Mouse (Mus musculus): ENCODE data around the gene Desi2. TPM values are rescaled to one million over a fixed set of nuclear protein-coding genes. Genes with fewer than 3 reads are reported as not detected.
"Not testable (repeated sequence)": the region's sequence is repeated elsewhere in the genome, so short reads cannot be mapped to it uniquely, and the experiment has no call there.

Desi2 gene
- polyA plus RNA-seq, 1 experiment from 2014 or later, result 17.8 TPM

DNA sequence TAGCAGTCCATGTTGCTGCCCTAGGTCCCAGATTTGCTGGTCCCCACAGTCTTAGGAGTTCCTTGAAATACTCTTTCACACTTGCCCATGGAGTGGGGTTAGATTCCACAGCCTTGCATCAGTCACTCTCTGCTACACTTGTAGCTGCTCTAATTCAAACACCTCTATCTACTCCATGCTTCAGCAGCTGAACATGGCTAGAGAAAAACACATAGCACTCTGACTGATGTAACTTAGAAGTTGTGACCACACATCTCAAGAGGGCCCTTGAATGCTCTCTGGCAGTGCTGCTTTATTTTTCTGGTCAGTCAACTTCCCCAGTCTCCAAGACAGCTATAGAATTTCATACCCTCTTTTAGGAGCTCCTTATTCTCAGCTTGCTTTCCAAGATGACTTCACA, 22.7 kb downstream of the Desi2 start:
- H3K4me3 ChIP-seq (ENCODE audit: low read depth, low read length), result no peak overlapping the region
- H3K4me1 ChIP-seq (ENCODE audit: control insufficient read depth, insufficient read depth, low read length), result no peaks in the 10 kb centered on the region
- no peaks in the 10 kb centered on the region for H3K9me3 ChIP-seq (ENCODE audit: control insufficient read depth, low read length)
- no peak overlapping the region for H3K4me2 ChIP-seq
- DNase-seq (ENCODE audit: low spot score, missing footprints), result no peak
- H3K36me3 ChIP-seq (ENCODE audit: control insufficient read depth, insufficient read depth, low read length), result no peaks in the 10 kb centered on the region
- H3K9ac ChIP-seq (ENCODE audit: low read length), result no peak overlapping the region
- no peak for ATAC-seq (ENCODE audit: low FRiP score)
- no peaks in the 10 kb centered on the region for H3K27me3 ChIP-seq (ENCODE audit: control insufficient read depth, insufficient read depth, low read length)
- no peak overlapping the region for H3K27ac ChIP-seq (ENCODE audit: low read depth, low read length)

DNA sequence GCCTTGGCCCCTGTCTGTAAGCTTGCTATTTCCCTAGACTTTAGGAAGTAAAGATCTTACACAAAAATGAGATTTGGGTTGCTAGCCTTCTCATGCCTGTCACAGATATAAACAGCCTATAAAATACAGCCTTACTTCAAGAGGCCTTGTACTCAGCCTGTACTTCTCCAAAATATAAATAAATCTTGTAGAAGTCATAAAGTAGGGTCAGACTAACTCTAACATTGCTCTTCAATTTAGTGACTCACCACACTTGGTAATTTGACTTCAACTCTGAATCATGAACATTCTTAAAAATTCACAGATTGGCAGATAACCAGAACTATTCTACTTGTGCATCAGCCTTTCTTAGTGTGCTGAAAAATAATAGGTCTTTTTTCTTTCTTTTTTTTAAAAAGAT, 29.9 kb downstream of the Desi2 start:
- DNase-seq (ENCODE audit: low spot score, missing footprints) (no peak), ATAC-seq (ENCODE audit: low FRiP score) (no peak)
- H3K27ac ChIP-seq (ENCODE audit: low read depth, low read length), result no peak overlapping the region
- no peak overlapping the region for H3K9ac ChIP-seq (ENCODE audit: low read length)
- no peak overlapping the region for H3K4me2 ChIP-seq
- H3K27me3 ChIP-seq (ENCODE audit: control insufficient read depth, insufficient read depth, low read length), result no peaks in the 10 kb centered on the region
- no peaks in the 10 kb centered on the region for H3K36me3 ChIP-seq (ENCODE audit: control insufficient read depth, insufficient read depth, low read length)
- H3K4me1 ChIP-seq (ENCODE audit: control insufficient read depth, insufficient read depth, low read length), result no peaks in the 10 kb centered on the region
- H3K4me3 ChIP-seq (ENCODE audit: low read depth, low read length), result no peak overlapping the region
- no peaks in the 10 kb centered on the region for H3K9me3 ChIP-seq (ENCODE audit: control insufficient read depth, low read length)

- Histone ChIP-seq H3K4me3 (ENCODE audit: low read depth, low read length) (no peak overlapping the region), H3K36me3 (ENCODE audit: control insufficient read depth, insufficient read depth, low read length) (no peaks in the 10 kb centered on the region), H3K4me2 (no peak overlapping the region), H3K27me3 (ENCODE audit: control insufficient read depth, insufficient read depth, low read length) (no peaks in the 10 kb centered on the region), H3K4me1 (ENCODE audit: control insufficient read depth, insufficient read depth, low read length) (no peaks in the 10 kb centered on the region), H3K9ac (ENCODE audit: low read length) (no peak overlapping the region), H3K9me3 (ENCODE audit: control insufficient read depth, low read length) (no peaks in the 10 kb centered on the region), H3K27ac (ENCODE audit: low read depth, low read length) (no peak overlapping the region)
- ATAC-seq (ENCODE audit: low FRiP score) (no peak), DNase-seq (ENCODE audit: low spot score, missing footprints) (no peak)
Observed at GRCm38 (mm10) chr1:178218305-178218704, 31.1 kb downstream of the Desi2 start.

DNA sequence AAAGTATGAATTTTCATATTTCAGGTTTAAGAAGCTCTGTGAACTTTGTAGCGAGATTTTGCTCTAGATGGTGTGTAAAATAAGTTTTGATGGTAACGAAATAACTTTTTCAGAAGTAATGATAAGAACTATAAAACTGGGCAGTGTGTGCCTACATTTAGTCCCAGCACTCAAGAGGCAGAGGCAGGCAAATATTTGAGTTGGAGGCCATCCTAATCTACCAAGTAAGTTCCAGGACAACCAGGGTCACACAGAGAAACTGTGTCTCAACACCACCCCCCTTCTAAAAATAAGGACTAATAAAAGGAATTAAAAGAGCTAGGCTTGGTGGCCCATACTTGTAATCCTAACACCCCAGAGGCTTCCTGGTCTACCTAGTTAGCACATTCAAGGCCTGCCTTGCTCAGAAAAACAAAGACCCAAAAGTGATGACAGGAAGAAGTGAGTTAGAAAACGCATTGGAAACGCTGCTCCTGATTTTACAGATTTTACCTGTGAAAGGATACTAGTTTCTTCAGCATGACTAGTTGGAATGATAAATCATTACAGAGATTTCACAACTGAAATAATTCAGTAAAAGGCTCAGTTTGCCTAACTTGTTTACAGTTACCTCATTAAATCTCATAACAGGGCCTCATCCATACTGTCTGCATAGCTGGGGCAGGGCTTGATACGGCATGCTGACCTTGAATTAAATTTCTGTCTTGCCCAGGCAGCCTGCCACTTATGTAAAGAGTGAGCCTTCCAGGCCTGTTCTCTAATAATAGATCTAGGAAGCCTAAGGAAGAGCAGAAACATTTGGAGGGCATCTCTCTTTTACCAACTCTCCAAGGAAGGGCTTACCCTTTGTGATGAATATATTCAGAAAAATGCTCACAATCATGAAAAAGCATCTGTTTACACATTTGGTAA, 32.2 kb downstream of the Desi2 start:
- no peak for DNase-seq (ENCODE audit: low spot score, missing footprints)

GRCm38 (mm10) chr1:178228888-178229287, 41.7 kb downstream of the Desi2 start:
- DNase-seq (ENCODE audit: low spot score, missing footprints), result peak; percentile 14

More for the DNA sequence above, 32.2 kb downstream of the Desi2 start:
- no peak overlapping the region for H3K4me3 ChIP-seq (ENCODE audit: low read depth, low read length)
- 90% methylated on average over 5 of the region's 5 CpGs for WGBS
- H3K27ac ChIP-seq (ENCODE audit: low read depth, low read length), result no peak overlapping the region
- no peak overlapping the region for H3K9ac ChIP-seq (ENCODE audit: low read length)
- H3K9me3 ChIP-seq (ENCODE audit: control insufficient read depth, low read length), result peaks cover under 1% of the 10 kb centered on the region; the same call in 1 of the 2 replicates
- H3K27me3 ChIP-seq (ENCODE audit: control insufficient read depth, insufficient read depth, low read length), result no peaks in the 10 kb centered on the region
- no peak for ATAC-seq (ENCODE audit: low FRiP score)
- H3K36me3 ChIP-seq (ENCODE audit: control insufficient read depth, insufficient read depth, low read length), result no peaks in the 10 kb centered on the region
- H3K4me1 ChIP-seq (ENCODE audit: control insufficient read depth, insufficient read depth, low read length), result no peaks in the 10 kb centered on the region
- no peak overlapping the region for H3K4me2 ChIP-seq

GRCm38 (mm10) chr1:178234109-178234508, 46.9 kb downstream of the Desi2 start:
- ATAC-seq (ENCODE audit: low FRiP score), result no peak
- no peak overlapping the region for H3K9ac ChIP-seq (ENCODE audit: low read length)
- H3K4me3 ChIP-seq (ENCODE audit: low read depth, low read length), result no peak overlapping the region
- H3K4me2 ChIP-seq, result no peak overlapping the region
- peak; percentile 77 for DNase-seq (ENCODE audit: low spot score, missing footprints)
- no peaks in the 10 kb centered on the region for H3K27me3 ChIP-seq (ENCODE audit: control insufficient read depth, insufficient read depth, low read length)
- no peaks in the 10 kb centered on the region for H3K4me1 ChIP-seq (ENCODE audit: control insufficient read depth, insufficient read depth, low read length)
- WGBS, result 92% methylated on average over 3 of the region's 3 CpGs
- H3K36me3 ChIP-seq (ENCODE audit: control insufficient read depth, insufficient read depth, low read length), result no peaks in the 10 kb centered on the region
- no peak overlapping the region for H3K27ac ChIP-seq (ENCODE audit: low read depth, low read length)
- no peaks in the 10 kb centered on the region for H3K9me3 ChIP-seq (ENCODE audit: control insufficient read depth, low read length)

More at GRCm38 (mm10) chr1:178228888-178229287, 41.7 kb downstream of the Desi2 start:
- H3K9ac ChIP-seq (ENCODE audit: low read length); H3K9me3 ChIP-seq (ENCODE audit: control insufficient read depth, low read length); H3K4me1 ChIP-seq (ENCODE audit: control insufficient read depth, insufficient read depth, low read length); H3K36me3 ChIP-seq (ENCODE audit: control insufficient read depth, insufficient read depth, low read length); H3K27me3 ChIP-seq (ENCODE audit: control insufficient read depth, insufficient read depth, low read length); H3K4me2 ChIP-seq; ATAC-seq (ENCODE audit: low FRiP score); H3K27ac ChIP-seq (ENCODE audit: low read depth, low read length); H3K4me3 ChIP-seq (ENCODE audit: low read depth, low read length): not testable (repeated sequence)
- WGBS, result 88% methylated on average over 4 of the region's 4 CpGs

GRCm38 (mm10) chr1:178235919-178236466, 48.8 kb downstream of the Desi2 start:
- Histone ChIP-seq H3K27me3 (ENCODE audit: control insufficient read depth, insufficient read depth, low read length) (no peaks in the 10 kb centered on the region), H3K27ac (ENCODE audit: low read depth, low read length) (no peak overlapping the region), H3K36me3 (ENCODE audit: control insufficient read depth, insufficient read depth, low read length) (no peaks in the 10 kb centered on the region), H3K4me1 (ENCODE audit: control insufficient read depth, insufficient read depth, low read length) (no peaks in the 10 kb centered on the region), H3K4me2 (no peak overlapping the region), H3K9ac (ENCODE audit: low read length) (no peak overlapping the region), H3K4me3 (ENCODE audit: low read depth, low read length) (no peak overlapping the region), H3K9me3 (ENCODE audit: control insufficient read depth, low read length) (no peaks in the 10 kb centered on the region)
- peak; percentile 26 for DNase-seq (ENCODE audit: low spot score, missing footprints)
- ATAC-seq (ENCODE audit: low FRiP score), result no peak
- 75% methylated on average over 2 of the region's 2 CpGs for WGBS

DNA sequence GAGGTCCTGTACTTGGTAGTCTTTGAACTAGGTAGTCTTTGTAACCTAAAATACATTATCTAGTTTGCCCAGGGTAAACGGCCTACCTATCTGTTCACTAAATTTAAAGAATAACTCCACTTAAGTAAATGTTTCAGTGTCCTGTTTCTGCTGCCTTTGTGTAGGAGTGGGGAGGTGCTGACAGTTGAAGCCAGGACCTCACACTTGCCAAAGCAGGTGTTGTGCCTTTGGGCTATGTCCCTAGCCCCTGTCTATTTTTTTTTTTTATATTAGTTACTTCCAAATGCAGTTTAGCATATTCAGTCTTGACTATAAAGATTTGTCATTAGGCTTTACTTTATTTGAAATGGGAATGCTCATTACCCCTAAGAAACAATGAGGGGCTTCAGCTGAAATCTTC, 51.5 kb downstream of the Desi2 start:
- Histone ChIP-seq H3K4me3 (ENCODE audit: low read depth, low read length) (no peak overlapping the region), H3K27me3 (ENCODE audit: control insufficient read depth, insufficient read depth, low read length) (no peaks in the 10 kb centered on the region)

DNA sequence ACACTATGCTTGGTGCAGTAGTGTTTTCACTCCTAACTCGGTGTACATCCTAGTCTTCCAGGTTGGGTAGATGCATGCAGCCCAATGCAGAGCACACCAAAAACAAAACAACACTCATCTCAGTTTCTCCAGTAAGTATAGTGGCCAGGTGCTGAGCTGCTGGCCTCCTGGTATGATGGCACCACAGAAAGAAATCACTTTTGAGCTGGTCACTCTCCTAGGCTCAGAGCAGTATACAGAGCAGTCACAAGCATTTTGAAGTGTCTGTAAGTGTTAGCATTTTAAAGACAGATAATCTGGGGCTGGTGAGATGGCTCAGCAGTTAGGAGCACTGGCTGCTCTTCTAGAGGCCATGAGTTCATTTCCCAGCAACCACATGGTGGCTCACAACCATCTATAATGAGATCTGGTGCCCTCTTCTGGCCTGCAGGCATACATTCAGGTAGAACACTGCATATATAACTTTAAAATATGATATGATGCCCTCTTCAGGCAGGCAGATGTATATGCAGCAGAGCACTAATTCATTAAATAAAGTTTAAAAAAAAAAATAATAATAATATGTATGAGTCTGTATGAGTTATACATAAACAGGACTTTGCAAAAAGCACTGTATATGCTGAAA, 54.8 kb downstream of the Desi2 start:
- Histone ChIP-seq H3K4me1 (ENCODE audit: control insufficient read depth, insufficient read depth, low read length) (no peaks in the 10 kb centered on the region), H3K36me3 (ENCODE audit: control insufficient read depth, insufficient read depth, low read length) (no peaks in the 10 kb centered on the region), H3K27ac (ENCODE audit: low read depth, low read length) (no peak overlapping the region), H3K9me3 (ENCODE audit: control insufficient read depth, low read length) (no peaks in the 10 kb centered on the region), H3K27me3 (ENCODE audit: control insufficient read depth, insufficient read depth, low read length) (no peaks in the 10 kb centered on the region), H3K4me2 (no peak overlapping the region), H3K9ac (ENCODE audit: low read length) (no peak overlapping the region), H3K4me3 (ENCODE audit: low read depth, low read length) (no peak overlapping the region)
- 91% methylated on average over 1 of the region's 1 CpGs for WGBS
- ATAC-seq (ENCODE audit: low FRiP score) (no peak), DNase-seq (ENCODE audit: low spot score, missing footprints) (peak; percentile 56)

More for the DNA sequence above, 51.5 kb downstream of the Desi2 start:
- Histone ChIP-seq H3K36me3 (ENCODE audit: control insufficient read depth, insufficient read depth, low read length) (no peaks in the 10 kb centered on the region), H3K27ac (ENCODE audit: low read depth, low read length) (no peak overlapping the region), H3K4me2 (no peak overlapping the region), H3K9ac (ENCODE audit: low read length) (no peak overlapping the region), H3K9me3 (ENCODE audit: control insufficient read depth, low read length) (no peaks in the 10 kb centered on the region), H3K4me1 (ENCODE audit: control insufficient read depth, insufficient read depth, low read length) (no peaks in the 10 kb centered on the region)
- DNase-seq (ENCODE audit: low spot score, missing footprints) (no peak), ATAC-seq (ENCODE audit: low FRiP score) (no peak)
- 95% methylated on average over 1 of the region's 1 CpGs for WGBS
